Mouse (Mus musculus) neural tube, embryonic 12.5 days (tissue): ENCODE data around the gene Nhs. TPM values are rescaled to one million over a fixed set of nuclear protein-coding genes. Genes with fewer than 3 reads are reported as not detected.

Source experiments
- ATAC-seq: fragments of 200-750 bp; cut with Nextera tagmentation; 2 replicates; pipeline ENCODE4 v1.8.0; 2017; ENCODE audit warnings: low read depth, mild to moderate bottlenecking, moderate TSS enrichment, moderate library complexity; ENCODE audit not compliant: low FRiP score
- H3K27ac ChIP-seq: fragments of 300-500 bp; sonication (generic); 2 replicates; pipeline ENCODE4 v1.5.1; 2016
- H3K27me3 ChIP-seq: fragments of 300-500 bp; sonication (generic); replicated peaks from 2 replicates; pipeline ENCODE4 v1.6.1; 2016; ENCODE audit warnings: mild to moderate bottlenecking
- H3K36me3 ChIP-seq: fragments of 300-500 bp; sonication (generic); 2 replicates; pipeline ENCODE4 v1.6.1; 2016; ENCODE audit warnings: mild to moderate bottlenecking
- H3K4me1 ChIP-seq: fragments of 300-500 bp; sonication (generic); 2 replicates; pipeline ENCODE4 v1.6.1; 2016
- H3K4me2 ChIP-seq: fragments of 300-500 bp; sonication (generic); replicated peaks from 2 replicates; pipeline ENCODE4 v1.6.1; 2016; ENCODE audit warnings: mild to moderate bottlenecking
- H3K4me3 ChIP-seq: fragments of 300-500 bp; sonication (generic); 2 replicates; pipeline ENCODE4 v1.5.1; 2016
- H3K9ac ChIP-seq: fragments of 300-500 bp; sonication (generic); 2 replicates; pipeline ENCODE4 v1.6.1; 2016; ENCODE audit warnings: mild to moderate bottlenecking
- H3K9me3 ChIP-seq: fragments of 300-500 bp; sonication (generic); 2 replicates; pipeline ENCODE4 v1.6.1; 2016; ENCODE audit warnings: mild to moderate bottlenecking
- WGBS: fragments of 180-500 bp; shearing (Covaris S2); methylation state at CpG from one replicate; pipeline ENCODE4 v1.1.7; 2016; 5-methylcytosine and 5-hydroxymethylcytosine counted together
- polyA plus RNA-seq: library from polyadenylated mRNA; unstranded; fragments of >200 nt; fragmentation: Nextera tagmentation; extraction: Ambion mirVana; gene quantifications from 2 replicates; pipeline ENCODE4 v1.2.1, GENCODE M21; 2016

Nhs gene
- 2.1 and 2.2 TPM in 2 replicates for polyA plus RNA-seq

DNA sequence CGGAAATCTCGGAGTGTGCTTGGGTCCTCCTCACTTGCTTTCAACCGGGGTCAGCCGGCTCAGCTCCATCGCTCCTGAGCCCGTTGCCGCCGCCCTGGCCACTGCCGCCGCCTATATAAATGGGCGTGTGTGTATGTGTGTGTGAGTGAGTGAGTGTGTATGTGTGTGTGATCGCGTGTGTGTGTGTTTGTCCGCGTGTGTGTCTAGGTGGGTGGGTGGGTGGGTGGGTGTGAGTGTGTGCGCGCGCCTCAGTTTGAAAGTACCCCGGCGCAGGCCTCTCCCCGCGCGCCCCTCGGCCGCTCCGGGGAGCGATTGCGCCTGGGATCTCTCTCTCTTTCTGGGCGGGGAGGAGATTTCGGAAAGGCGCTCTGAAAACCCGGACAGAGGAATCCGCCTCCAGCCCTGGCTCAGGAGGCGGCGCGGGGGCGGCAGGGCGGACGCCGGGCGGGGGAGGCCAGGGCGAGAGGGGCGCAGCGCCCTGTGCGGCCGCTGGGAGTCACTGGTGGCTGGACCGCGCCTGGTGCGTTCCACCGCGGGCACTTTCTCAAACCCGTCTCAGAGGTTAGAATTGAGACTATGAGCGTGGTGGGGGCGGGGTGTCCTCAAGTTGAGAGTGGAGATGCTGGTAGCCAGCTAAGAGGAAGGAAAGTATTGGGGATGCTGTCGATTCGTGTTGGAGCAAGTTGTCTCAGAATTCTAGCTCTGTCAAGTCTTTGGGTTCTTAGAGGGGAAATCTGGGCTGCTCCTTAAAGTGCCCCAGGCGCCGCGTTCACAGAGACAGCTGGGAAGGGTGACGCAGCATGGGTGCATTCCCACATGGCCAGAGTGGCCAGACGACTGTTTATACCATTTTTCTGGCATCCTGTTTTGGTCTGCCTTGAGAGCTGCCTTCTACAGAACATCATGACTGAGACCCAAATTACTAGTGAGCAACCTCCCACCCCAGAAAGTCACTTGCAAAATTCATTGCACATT, at the start of gene Nhs:
TSS of gene Nhs (minus strand) at position 94 of the 975 bp plus-strand sequence.
- Histone ChIP-seq H3K27ac (no peak within 1 kb of the TSS), H3K9me3 (no peaks in the 10 kb centered on the region), H3K4me2 (peak within 1 kb of the TSS; percentile 67), H3K27me3 (peaks cover 6% of the 10 kb centered on the region; the same call in 1 of the 2 replicates), H3K4me3 (peak within 1 kb of the TSS; percentile 57), H3K9ac (peak within 1 kb of the TSS; percentile 63), H3K4me1 (0 out of 2 replicates have a peak, but pooled peaks cover 4% of the 10 kb centered on the region), H3K36me3 (no peaks in the 10 kb centered on the region)
- WGBS: 21% methylated on average over 56 of the region's 61 CpGs
- peak; percentile 89 for ATAC-seq

DNA sequence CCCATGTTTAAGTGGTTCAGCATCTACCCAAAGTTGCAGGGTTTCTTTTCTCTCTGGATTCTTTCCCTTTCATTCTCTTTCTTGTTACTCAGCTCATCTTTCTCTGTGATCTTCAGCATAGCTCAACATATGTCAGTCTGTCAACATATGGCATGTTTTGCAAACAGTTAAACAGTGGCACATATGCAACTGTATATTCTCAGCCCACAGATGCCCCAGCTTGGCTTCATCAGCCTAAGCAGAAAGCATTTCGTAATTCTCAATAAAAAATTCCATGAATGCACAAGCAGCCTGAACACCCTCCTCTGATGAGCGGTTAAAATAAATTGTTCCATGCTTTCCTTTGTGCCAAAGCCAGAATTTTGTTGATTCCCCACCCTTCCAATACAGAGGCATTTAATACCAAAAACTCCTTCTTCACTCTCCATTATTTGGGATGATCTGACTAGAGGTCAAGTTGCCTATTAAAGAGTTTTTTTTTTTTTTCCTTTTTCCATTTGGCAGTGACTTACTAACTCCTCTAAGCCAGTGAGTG, 46.9 kb upstream of the Nhs start:
- Histone ChIP-seq H3K4me2 (no peak overlapping the region), H3K27ac (no peak overlapping the region), H3K9ac (no peak overlapping the region), H3K27me3 (no peaks in the 10 kb centered on the region), H3K4me3 (no peak overlapping the region), H3K4me1 (no peaks in the 10 kb centered on the region), H3K36me3 (no peaks in the 10 kb centered on the region), H3K9me3 (no peaks in the 10 kb centered on the region)
- ATAC-seq: no peak
- 82% methylated on average over 2 of the region's 2 CpGs for WGBS

DNA sequence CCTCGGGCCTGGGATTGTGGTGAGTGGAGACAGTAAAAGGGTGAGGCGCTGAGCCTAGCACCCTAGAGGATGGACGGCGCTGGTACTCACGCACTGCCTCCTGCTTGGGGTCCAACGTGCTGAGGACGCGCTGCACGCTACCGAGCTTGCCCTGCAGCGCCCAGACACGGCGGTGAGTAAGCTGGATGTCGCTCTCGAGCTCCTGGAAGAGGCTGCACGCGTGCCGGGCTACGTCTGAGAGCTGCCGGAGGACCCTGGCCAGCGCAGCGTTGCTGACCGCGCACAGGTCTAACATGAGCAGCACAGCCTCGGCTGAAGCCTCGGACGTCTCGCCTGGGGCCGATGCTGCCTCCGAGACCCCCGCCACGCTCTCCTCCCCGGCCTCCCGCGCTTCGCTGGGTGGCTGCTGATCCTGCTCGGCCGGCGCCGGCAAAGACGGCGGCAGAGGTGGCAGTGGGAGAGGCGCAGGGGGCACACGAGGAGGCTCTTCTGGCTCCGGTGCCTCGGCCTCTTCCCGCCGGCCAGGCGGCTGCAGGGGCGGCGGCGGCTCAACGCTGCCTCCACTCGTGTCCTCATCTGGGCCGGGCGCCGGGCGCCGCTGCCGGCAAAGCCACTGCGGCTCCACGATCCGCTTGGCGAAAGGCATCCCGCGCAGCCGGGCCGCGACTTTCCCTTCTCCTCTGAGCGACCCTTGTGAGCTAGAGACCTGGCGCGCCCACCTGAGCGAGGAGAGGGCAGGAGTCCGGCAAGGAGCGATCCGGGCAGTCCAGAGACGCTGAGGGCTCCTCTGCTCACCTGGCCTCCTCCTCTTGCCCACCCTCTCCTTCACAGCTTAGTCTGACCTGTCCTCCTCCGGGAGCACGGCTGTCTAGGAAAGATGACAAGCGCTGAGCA, 540 bp downstream of the Nhs start:
- Histone ChIP-seq H3K27ac (no peak overlapping the region), H3K9ac (peak overlapping the region; percentile 63), H3K36me3 (no peaks in the 10 kb centered on the region), H3K4me1 (0 out of 2 replicates have a peak, but pooled peaks cover 4% of the 10 kb centered on the region), H3K4me3 (peak overlapping the region; percentile 57), H3K4me2 (peak overlapping the region; percentile 67), H3K27me3 (peaks cover 6% of the 10 kb centered on the region; the same call in 1 of the 2 replicates), H3K9me3 (no peaks in the 10 kb centered on the region)
- 19% methylated on average over 73 of the region's 80 CpGs for WGBS
- ATAC-seq: peak; percentile 77

DNA sequence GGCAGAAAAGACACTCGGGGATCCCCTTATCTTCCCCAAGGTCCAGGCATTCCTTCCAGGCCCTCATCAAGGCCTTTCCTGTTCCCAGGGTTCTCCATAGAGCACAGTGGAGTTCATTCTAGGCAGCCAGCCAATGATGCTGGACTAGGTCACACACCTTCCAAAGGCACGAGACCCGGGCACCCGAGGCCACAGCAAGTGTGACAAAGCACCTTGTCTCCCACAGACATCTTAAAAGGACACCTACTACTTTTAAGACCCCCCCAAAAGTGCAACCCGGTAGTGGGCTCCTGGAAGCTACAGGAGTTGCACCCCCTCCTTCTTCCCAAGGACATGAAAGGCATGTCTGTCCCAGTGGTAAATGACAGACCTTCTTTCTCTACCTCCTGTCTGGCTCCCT, 1.4 kb downstream of the Nhs start:
- no peak for ATAC-seq
- H3K4me2 ChIP-seq: peak overlapping the region; percentile 67
- H3K9me3 ChIP-seq: no peaks in the 10 kb centered on the region
- 0 out of 2 replicates have a peak, but pooled peaks cover 4% of the 10 kb centered on the region for H3K4me1 ChIP-seq
- no peak overlapping the region for H3K27ac ChIP-seq
- H3K27me3 ChIP-seq: peaks cover 6% of the 10 kb centered on the region; the same call in 1 of the 2 replicates
- peak overlapping the region; percentile 63; the same call in 1 of the 2 replicates for H3K9ac ChIP-seq
- 54% methylated on average over 5 of the region's 5 CpGs for WGBS
- H3K4me3 ChIP-seq: peak overlapping the region; percentile 57
- H3K36me3 ChIP-seq: no peaks in the 10 kb centered on the region

DNA sequence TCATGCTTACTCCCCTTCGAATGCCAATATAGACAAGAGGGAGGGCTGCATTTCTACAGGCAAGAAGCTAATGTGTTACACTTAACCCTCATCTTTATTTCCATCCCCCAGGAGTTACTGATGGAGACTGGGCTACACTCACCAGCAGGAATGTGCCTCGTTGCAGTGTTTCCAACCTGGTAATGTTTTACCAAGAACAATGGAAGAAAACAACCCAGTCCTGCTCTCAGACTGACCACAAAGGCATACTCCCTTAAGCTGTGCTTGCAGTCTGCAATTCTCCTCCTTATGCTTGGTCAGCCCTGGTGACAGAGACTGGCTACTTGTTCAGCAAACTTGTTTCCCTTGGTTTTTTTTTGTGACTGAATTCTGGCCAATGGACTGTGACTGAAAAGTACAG, 21.7 kb downstream of the Nhs start:
- ATAC-seq: no peak
- H3K27me3 ChIP-seq: no peaks in the 10 kb centered on the region

DNA sequence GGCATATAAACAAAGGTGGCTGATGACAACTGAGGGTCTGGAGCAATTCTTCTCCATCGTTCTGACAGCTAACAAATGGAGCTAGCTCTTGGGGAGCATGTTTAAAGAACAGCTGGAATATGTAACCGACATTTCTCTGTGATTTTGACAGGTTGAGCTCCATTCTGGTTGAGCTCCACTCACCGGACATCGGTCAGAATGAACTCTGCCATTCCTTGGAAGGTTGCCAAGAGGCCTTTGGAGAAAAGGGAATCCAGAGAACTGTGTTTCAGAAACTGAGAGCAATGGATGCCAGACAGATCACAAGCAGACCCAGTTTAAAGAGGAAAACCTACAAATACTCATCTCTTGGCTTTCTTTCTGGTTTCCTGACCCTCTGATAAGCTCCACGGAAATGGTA, 46.3 kb downstream of the Nhs start:
- no peak overlapping the region for H3K9ac ChIP-seq
- no peak for ATAC-seq
- H3K4me2 ChIP-seq: no peak overlapping the region
- 79% methylated on average over 5 of the region's 5 CpGs for WGBS
- H3K27ac ChIP-seq: no peak overlapping the region
- H3K36me3 ChIP-seq: no peaks in the 10 kb centered on the region
- no peaks in the 10 kb centered on the region for H3K4me1 ChIP-seq
- no peak overlapping the region for H3K4me3 ChIP-seq
- H3K27me3 ChIP-seq: no peaks in the 10 kb centered on the region
- no peaks in the 10 kb centered on the region for H3K9me3 ChIP-seq

More for the DNA sequence above, 21.7 kb downstream of the Nhs start:
- Histone ChIP-seq H3K27ac (no peak overlapping the region), H3K4me1 (0 out of 2 replicates have a peak, but pooled peaks cover 4% of the 10 kb centered on the region), H3K4me3 (no peak overlapping the region), H3K9ac (no peak overlapping the region), H3K9me3 (no peaks in the 10 kb centered on the region), H3K36me3 (no peaks in the 10 kb centered on the region), H3K4me2 (no peak overlapping the region)
- 64% methylated on average over 2 of the region's 2 CpGs for WGBS

DNA sequence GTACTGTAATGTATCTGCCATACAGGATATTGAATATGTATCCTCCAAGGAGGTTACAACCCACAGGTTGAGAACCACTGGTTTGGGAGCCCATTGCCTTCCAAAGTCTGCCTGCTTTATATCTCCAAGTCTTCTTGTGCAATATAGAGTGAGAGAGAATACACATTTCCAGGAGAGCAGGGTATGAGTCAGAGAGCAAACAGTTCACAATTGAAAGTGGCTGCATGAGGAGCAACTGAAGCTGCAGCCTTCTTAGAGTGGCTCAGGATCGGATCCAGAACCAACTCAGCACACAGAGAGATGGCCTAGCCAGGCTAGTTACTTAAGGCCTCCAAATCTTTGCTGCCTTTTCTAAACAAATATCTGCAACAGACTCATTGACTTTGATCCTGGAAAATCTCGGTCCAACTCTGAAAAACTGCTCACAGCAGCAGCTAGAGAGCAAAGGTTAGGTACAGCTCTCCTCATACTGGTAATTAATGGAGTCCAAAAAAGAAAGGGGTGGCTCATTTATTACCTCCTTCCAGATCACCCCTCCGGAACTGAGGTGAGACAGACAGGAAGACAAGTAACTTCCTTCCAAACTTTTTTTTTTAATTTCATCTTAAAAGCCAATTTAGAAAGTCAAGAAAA, 56.6 kb downstream of the Nhs start:
- Histone ChIP-seq H3K4me3 (no peak overlapping the region), H3K9me3 (no peaks in the 10 kb centered on the region), H3K27me3 (peaks cover 3% of the 10 kb centered on the region; the same call in 1 of the 2 replicates), H3K4me2 (no peak overlapping the region), H3K36me3 (no peaks in the 10 kb centered on the region), H3K27ac (no peak overlapping the region), H3K9ac (no peak overlapping the region), H3K4me1 (no peaks in the 10 kb centered on the region)
- no peak for ATAC-seq
- 70% methylated on average over 3 of the region's 3 CpGs for WGBS

DNA sequence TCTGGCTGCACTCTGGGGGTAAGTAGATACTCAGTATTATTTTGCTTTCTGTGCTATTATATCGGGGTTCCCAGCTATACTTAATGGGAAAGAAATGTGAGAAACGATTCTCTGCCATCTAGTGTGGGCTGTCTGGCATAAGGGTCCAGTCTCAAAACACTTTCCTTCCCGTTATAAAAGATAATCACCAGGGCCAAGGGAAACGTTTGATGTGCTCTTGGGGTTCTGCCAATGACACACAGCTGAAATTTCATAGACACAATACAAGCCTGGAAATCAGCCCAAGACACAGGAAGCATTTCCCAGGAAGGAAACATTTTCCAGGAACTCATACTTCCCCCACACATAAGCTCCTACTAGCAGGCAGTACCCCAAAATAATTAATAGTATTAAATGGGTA, 61.2 kb downstream of the Nhs start:
- Histone ChIP-seq H3K27me3 (peaks cover 3% of the 10 kb centered on the region; the same call in 1 of the 2 replicates), H3K4me3 (no peak overlapping the region), H3K9ac (no peak overlapping the region), H3K27ac (no peak overlapping the region), H3K4me1 (no peaks in the 10 kb centered on the region), H3K4me2 (no peak overlapping the region), H3K36me3 (no peaks in the 10 kb centered on the region), H3K9me3 (no peaks in the 10 kb centered on the region)
- ATAC-seq: no peak
- 60% methylated on average over 4 of the region's 4 CpGs for WGBS

DNA sequence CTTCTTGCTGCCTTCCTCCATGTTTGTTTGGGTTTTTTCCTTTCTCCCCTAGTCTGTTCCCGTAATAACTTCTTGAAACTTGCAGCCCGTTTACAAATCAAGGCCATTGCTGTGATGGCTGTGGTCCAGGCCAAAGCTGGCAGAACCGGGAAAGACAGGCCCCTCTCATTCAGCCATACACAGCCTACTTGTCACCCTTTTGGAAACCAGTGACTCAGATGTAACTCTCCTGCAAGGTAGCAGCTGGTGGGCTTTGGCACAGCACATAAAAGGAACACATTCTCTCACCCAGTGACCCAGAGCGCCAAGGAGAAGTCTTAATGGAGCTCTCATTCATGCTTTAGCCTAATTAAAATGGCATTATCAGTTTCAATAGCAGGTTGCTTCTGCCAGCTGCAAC, 72.2 kb downstream of the Nhs start:
- Histone ChIP-seq H3K27ac (no peak overlapping the region), H3K4me3 (no peak overlapping the region), H3K4me1 (no peaks in the 10 kb centered on the region), H3K4me2 (no peak overlapping the region), H3K9me3 (no peaks in the 10 kb centered on the region), H3K9ac (no peak overlapping the region), H3K36me3 (no peaks in the 10 kb centered on the region), H3K27me3 (no peaks in the 10 kb centered on the region)
- peak; percentile 79; the same call in 1 of the 2 replicates for ATAC-seq
- WGBS: 69% methylated on average over 4 of the region's 4 CpGs

DNA sequence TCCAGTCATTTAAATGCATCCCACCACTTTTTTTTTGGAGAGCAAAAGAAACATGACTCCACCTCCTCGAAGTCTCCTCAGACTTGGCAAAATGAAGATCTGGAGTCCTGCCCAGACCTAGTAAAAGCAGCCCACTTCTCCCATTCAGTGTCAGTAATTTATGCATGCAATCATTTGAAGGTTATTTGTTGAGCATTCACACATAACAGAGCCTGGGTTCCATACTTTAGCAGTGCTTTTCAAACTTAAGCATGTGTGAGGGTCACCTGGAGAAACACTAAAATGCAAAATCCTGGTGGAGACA, 73.7 kb downstream of the Nhs start:
- H3K36me3 ChIP-seq: no peaks in the 10 kb centered on the region
- H3K27ac ChIP-seq: no peak overlapping the region
- H3K4me2 ChIP-seq: no peak overlapping the region
- 0 out of 2 replicates have a peak, but pooled peaks cover 3% of the 10 kb centered on the region for H3K27me3 ChIP-seq
- H3K4me3 ChIP-seq: no peak overlapping the region
- H3K9ac ChIP-seq: no peak overlapping the region
- H3K4me1 ChIP-seq: no peaks in the 10 kb centered on the region
- no peak for ATAC-seq
- WGBS: 72% methylated on average over 1 of the region's 1 CpGs
- H3K9me3 ChIP-seq: no peaks in the 10 kb centered on the region

DNA sequence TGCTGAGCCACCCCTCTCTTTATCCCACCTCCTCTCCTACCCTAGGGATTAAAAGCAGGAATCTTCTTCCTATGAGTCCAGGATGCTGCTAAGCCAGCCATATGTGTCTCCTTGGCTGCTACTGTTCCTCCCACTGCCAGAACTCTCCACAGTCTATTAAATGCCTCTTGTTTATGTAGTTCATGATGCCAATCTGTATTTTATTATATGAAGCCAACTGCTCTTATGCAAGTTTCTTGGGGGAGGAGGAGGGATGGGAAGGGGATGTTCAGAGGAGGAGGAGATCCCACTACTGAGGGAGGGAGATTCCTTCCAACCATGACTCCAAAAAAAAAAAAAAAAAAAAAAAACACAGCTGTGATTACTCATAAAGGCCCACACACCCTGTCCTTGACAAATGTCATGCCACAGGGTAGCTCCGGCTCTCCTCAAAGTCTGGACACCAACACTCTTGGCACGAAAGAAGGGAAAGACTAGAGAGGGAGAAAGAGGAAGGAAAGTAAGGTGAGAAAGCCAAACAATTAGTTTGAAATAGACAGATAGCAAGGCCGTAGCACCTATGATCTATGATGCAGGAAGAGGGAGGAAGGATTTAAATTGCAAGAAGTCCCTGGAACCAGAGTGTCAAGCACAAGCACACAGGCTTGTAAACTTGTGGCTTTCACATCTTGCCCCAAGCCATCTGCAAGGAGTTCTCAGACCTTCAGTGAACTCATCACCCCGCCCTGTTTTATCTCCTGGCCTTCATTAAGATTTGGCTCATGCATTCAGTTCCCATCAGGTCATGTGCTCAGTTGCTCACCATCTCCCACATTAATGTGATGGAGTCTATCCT, 74.3 kb downstream of the Nhs start:
- Histone ChIP-seq H3K27ac (no peak overlapping the region), H3K4me3 (no peak overlapping the region), H3K27me3 (0 out of 2 replicates have a peak, but pooled peaks cover 3% of the 10 kb centered on the region), H3K36me3 (no peaks in the 10 kb centered on the region), H3K4me2 (no peak overlapping the region), H3K9me3 (no peaks in the 10 kb centered on the region), H3K4me1 (no peaks in the 10 kb centered on the region), H3K9ac (no peak overlapping the region)
- 90% methylated on average over 4 of the region's 4 CpGs for WGBS
- no peak for ATAC-seq
